Mouse (Mus musculus) CH12.LX (cell line): ENCODE measurements around the gene Cd7. TPM values are rescaled to one million over a fixed set of nuclear protein-coding genes. Genes with fewer than 3 reads are reported as not detected.
A peak's percentile ranks its signal among the peaks of the same experiment; 100 is the strongest.

Experiments used
- DNase-seq: peaks from one replicate; pipeline ENCODE4 v3.0.0-alpha.2; 2013; ENCODE audit errors: extremely low read depth
- H3K27ac ChIP-seq: 2 replicates; pipeline ENCODE4 v1.5.1; 2012; ENCODE audit warnings: low read depth, mild to moderate bottlenecking, control low read depth, moderate library complexity; ENCODE audit not compliant: insufficient read depth
- H3K27me3 ChIP-seq: replicated peaks from 2 replicates; pipeline ENCODE3; 2012; ENCODE audit warnings: inconsistent platforms
- H3K36me3 ChIP-seq, 2 experiments: replicated peaks in 1 of 2; 2 replicates each; pipeline versions ENCODE3 to v1.6.1; 2012; ENCODE audit warnings: inconsistent platforms in 1 of 2, low read length in 1 of 2, mild to moderate bottlenecking in 1 of 2, mixed read lengths in 1 of 2, moderate library complexity in 1 of 2; ENCODE audit not compliant: control insufficient read depth in 1 of 2, insufficient read depth in 1 of 2
- H3K4me1 ChIP-seq, 2 experiments: 2 replicates each; pipeline ENCODE4 v1.6.1; 2012; ENCODE audit warnings: inconsistent platforms in 1 of 2, moderate library complexity in 1 of 2; ENCODE audit not compliant: insufficient read depth in 2 of 2, control insufficient read depth in 1 of 2
- H3K4me2 ChIP-seq: 2 replicates; pipeline ENCODE4 v1.6.1; 2012; ENCODE audit warnings: low read depth, mild to moderate bottlenecking, control low read depth; ENCODE audit not compliant: poor library complexity, insufficient read depth, severe bottlenecking
- H3K4me3 ChIP-seq, 3 experiments: fragments of 150-350 bp in 1 of 3; sonication (generic) in 1 of 3; replicated peaks in 1 of 3; 2 replicates each; pipeline versions ENCODE3 to v1.5.1; 2011 to 2012; ENCODE audit warnings: low read depth in 2 of 3, low read length in 2 of 3, mild to moderate bottlenecking in 2 of 3, moderate library complexity in 2 of 3, control low read depth in 1 of 3, improper control_type of control experiment in 1 of 3, inconsistent platforms in 1 of 3, mixed read lengths in 1 of 3; ENCODE audit not compliant: poor library complexity in 1 of 3
- H3K79me2 ChIP-seq: replicated peaks from 2 replicates; pipeline ENCODE4 v1.6.1; 2012; ENCODE audit warnings: mild to moderate bottlenecking, moderate library complexity; ENCODE audit not compliant: control insufficient read depth, poor library complexity, insufficient read depth, severe bottlenecking; ENCODE audit errors: extremely low read depth
- H3K9ac ChIP-seq: 2 replicates; pipeline ENCODE4 v1.6.1; 2012; ENCODE audit warnings: low read depth, mild to moderate bottlenecking, control low read depth, moderate library complexity; ENCODE audit not compliant: insufficient read depth
- H3K9me3 ChIP-seq: replicated peaks from 2 replicates; pipeline ENCODE3; 2012; ENCODE audit warnings: low read length, inconsistent platforms, mixed read lengths
- BHLHE40 ChIP-seq: IDR thresholded peaks from 2 replicates; pipeline ENCODE4 v1.6.1; 2011; ENCODE audit warnings: mild to moderate bottlenecking, low read depth, low read length, improper control_type of control experiment
- CHD1 ChIP-seq: IDR thresholded peaks from 2 replicates; pipeline ENCODE4 v1.6.1; 2012; ENCODE audit warnings: low read depth, low read length, improper control_type of control experiment, inconsistent platforms
- CHD2 ChIP-seq: IDR thresholded peaks from 2 replicates; pipeline ENCODE4 v1.6.1; 2011; ENCODE audit warnings: low read length, improper control_type of control experiment
- CTCF ChIP-seq, 2 experiments: IDR thresholded peaks in 1 of 2; conservative IDR thresholded peaks in 1 of 2; 2 replicates each; pipeline ENCODE4 v1.5.1; 2011 to 2012; ENCODE audit warnings: low read depth in 2 of 2, low read length in 2 of 2, improper control_type of control experiment in 1 of 2, inconsistent platforms in 1 of 2, mild to moderate bottlenecking in 1 of 2, moderate library complexity in 1 of 2
- E2F4 ChIP-seq: IDR thresholded peaks from 2 replicates; pipeline ENCODE4 v1.6.1; 2011; ENCODE audit warnings: low read depth, low read length, improper control_type of control experiment; ENCODE audit not compliant: insufficient replicate concordance
- ELF1 ChIP-seq: IDR thresholded peaks from 2 replicates; pipeline ENCODE4 v1.6.1; 2014; ENCODE audit warnings: low read depth, mild to moderate bottlenecking, inconsistent platforms, low read length, improper control_type of control experiment
- EP300 ChIP-seq: IDR thresholded peaks from 2 replicates; pipeline ENCODE4 v1.6.1; 2011; ENCODE audit warnings: low read length, improper control_type of control experiment
- ETS1 ChIP-seq: conservative IDR thresholded peaks from 2 replicates; pipeline ENCODE4 v1.6.1; 2012; ENCODE audit warnings: low read depth, mild to moderate bottlenecking, inconsistent platforms, low read length, improper control_type of control experiment, moderate library complexity
- GABPA ChIP-seq: IDR thresholded peaks from 2 replicates; pipeline ENCODE4 v1.6.1; 2012; ENCODE audit warnings: low read depth, low read length, improper control_type of control experiment, inconsistent platforms; ENCODE audit not compliant: insufficient replicate concordance
- HCFC1 ChIP-seq: IDR thresholded peaks from 2 replicates; pipeline ENCODE4 v1.6.1; 2012; ENCODE audit warnings: low read depth, mild to moderate bottlenecking, inconsistent platforms, low read length, improper control_type of control experiment
- IRF4 ChIP-seq: IDR thresholded peaks from 2 replicates; pipeline ENCODE4 v1.6.1; 2014; ENCODE audit warnings: low read depth, mild to moderate bottlenecking, inconsistent platforms, low read length, improper control_type of control experiment
- JUN ChIP-seq: IDR thresholded peaks from 2 replicates; pipeline ENCODE4 v1.6.1; 2011; ENCODE audit warnings: low read depth, mild to moderate bottlenecking, low read length, improper control_type of control experiment, moderate library complexity; ENCODE audit not compliant: insufficient read depth
- JUND ChIP-seq: conservative IDR thresholded peaks from 2 replicates; pipeline ENCODE4 v1.6.1; 2011; ENCODE audit warnings: low read depth, low read length, improper control_type of control experiment
- KAT2A ChIP-seq: IDR thresholded peaks from 2 replicates; pipeline ENCODE4 v1.6.1; 2012; ENCODE audit warnings: low read length, improper control_type of control experiment, inconsistent platforms; ENCODE audit not compliant: insufficient replicate concordance
- MAFK ChIP-seq: IDR thresholded peaks from 2 replicates; pipeline ENCODE4 v1.6.1; 2011; ENCODE audit warnings: low read length, improper control_type of control experiment; ENCODE audit not compliant: insufficient replicate concordance
- MAX ChIP-seq: IDR thresholded peaks from 2 replicates; pipeline ENCODE4 v1.6.1; 2011; ENCODE audit warnings: low read length, improper control_type of control experiment
- MAZ ChIP-seq: IDR thresholded peaks from 2 replicates; pipeline ENCODE4 v1.6.1; 2012; ENCODE audit warnings: low read depth, mild to moderate bottlenecking, inconsistent platforms, low read length, improper control_type of control experiment, moderate library complexity
- MEF2A ChIP-seq: IDR thresholded peaks from 2 replicates; pipeline ENCODE4 v1.6.1; 2014; ENCODE audit warnings: low read depth, mild to moderate bottlenecking, inconsistent platforms, low read length, improper control_type of control experiment, borderline replicate concordance
- MXI1 ChIP-seq: IDR thresholded peaks from 2 replicates; pipeline ENCODE4 v1.6.1; 2011; ENCODE audit warnings: mild to moderate bottlenecking, low read depth, low read length, improper control_type of control experiment
- MYC ChIP-seq: IDR thresholded peaks from 2 replicates; pipeline ENCODE4 v1.6.1; 2011; ENCODE audit warnings: low read depth, mild to moderate bottlenecking, improper control_type of control experiment, low read length
- NELFE ChIP-seq: IDR thresholded peaks from 2 replicates; pipeline ENCODE4 v1.6.1; 2011; ENCODE audit warnings: low read depth, low read length, improper control_type of control experiment
- NRF1 ChIP-seq: IDR thresholded peaks from 2 replicates; pipeline ENCODE4 v1.6.1; 2014; ENCODE audit warnings: low read depth, mild to moderate bottlenecking, inconsistent platforms, low read length, improper control_type of control experiment, moderate library complexity
- PAX5 ChIP-seq: IDR thresholded peaks from 2 replicates; pipeline ENCODE4 v1.6.1; 2012; ENCODE audit warnings: low read length, inconsistent platforms, mixed read lengths
- POLR2A ChIP-seq: IDR thresholded peaks from 2 replicates; pipeline ENCODE4 v1.6.1; 2011; ENCODE audit warnings: low read depth, mild to moderate bottlenecking, improper control_type of control experiment, low read length
- POLR2AphosphoS2 ChIP-seq: IDR thresholded peaks from 2 replicates; pipeline ENCODE4 v1.6.1; 2011; ENCODE audit warnings: low read depth, low read length, improper control_type of control experiment
- RAD21 ChIP-seq: IDR thresholded peaks from 2 replicates; pipeline ENCODE4 v1.6.1; 2011; ENCODE audit warnings: low read depth, mild to moderate bottlenecking, low read length, improper control_type of control experiment, moderate library complexity
- RCOR1 ChIP-seq: conservative IDR thresholded peaks from 2 replicates; pipeline ENCODE4 v1.6.1; 2012; ENCODE audit warnings: low read depth, mild to moderate bottlenecking, inconsistent platforms, low read length, improper control_type of control experiment
- SIN3A ChIP-seq: IDR thresholded peaks from 2 replicates; pipeline ENCODE4 v1.6.1; 2012; ENCODE audit warnings: low read length, improper control_type of control experiment, inconsistent platforms
- SMC3 ChIP-seq: IDR thresholded peaks from 2 replicates; pipeline ENCODE4 v1.6.1; 2011; ENCODE audit warnings: low read depth, low read length, improper control_type of control experiment
- TBP ChIP-seq: conservative IDR thresholded peaks from 2 replicates; pipeline ENCODE4 v1.6.1; 2011; ENCODE audit warnings: low read depth, low read length, improper control_type of control experiment
- TCF12 ChIP-seq: IDR thresholded peaks from 2 replicates; pipeline ENCODE4 v1.6.1; 2014; ENCODE audit warnings: low read depth, mild to moderate bottlenecking, inconsistent platforms, low read length, improper control_type of control experiment
- UBTF ChIP-seq: IDR thresholded peaks from 2 replicates; pipeline ENCODE4 v1.6.1; 2012; ENCODE audit warnings: low read depth, mild to moderate bottlenecking, inconsistent platforms, low read length, improper control_type of control experiment, moderate library complexity
- USF1 ChIP-seq: IDR thresholded peaks from 2 replicates; pipeline ENCODE4 v1.6.1; 2014; ENCODE audit warnings: low read depth, mild to moderate bottlenecking, inconsistent platforms, low read length, improper control_type of control experiment
- USF2 ChIP-seq: conservative IDR thresholded peaks from 2 replicates; pipeline ENCODE4 v1.6.1; 2011; ENCODE audit warnings: low read depth, low read length, improper control_type of control experiment
- ZC3H11A ChIP-seq: IDR thresholded peaks from 2 replicates; pipeline ENCODE4 v1.6.1; 2012; ENCODE audit warnings: low read depth, mild to moderate bottlenecking, inconsistent platforms, low read length, improper control_type of control experiment
- ZKSCAN1 ChIP-seq: IDR thresholded peaks from 2 replicates; pipeline ENCODE4 v1.6.1; 2012; ENCODE audit warnings: low read depth, inconsistent platforms, low read length, improper control_type of control experiment, borderline replicate concordance
- ZMIZ1 ChIP-seq: IDR thresholded peaks from 2 replicates; pipeline ENCODE4 v1.6.1; 2012; ENCODE audit warnings: low read depth, mild to moderate bottlenecking, inconsistent platforms, low read length, improper control_type of control experiment
- ZNF384 ChIP-seq: IDR thresholded peaks from 2 replicates; pipeline ENCODE4 v1.6.1; 2012; ENCODE audit warnings: low read depth, low read length, improper control_type of control experiment, inconsistent platforms
- dilution Hi-C: fragments of 300-500 bp; cut with MboI; formaldehyde crosslinking; loops from 2 replicates; pipeline ENCODE4 v1.14.3; 2020; ENCODE audit warnings: low sequenced_read_pairs; ENCODE audit not compliant: extremely low pct_unique_long_range_greater_than_20kb, extremely low pct_ligation_motif_present
- in situ Hi-C: fragments of 300-500 bp; cut with MboI; formaldehyde crosslinking; loops from 3 replicates; pipeline ENCODE4 v1.14.3; 2019; ENCODE audit warnings: low sequenced_read_pairs, low pct_ligation_motif_present, low pct_unique_long_range_greater_than_20kb, mixed read lengths
- polyA plus RNA-seq: library from polyadenylated mRNA; unstranded; fragments of >175 nt; gene quantifications from 2 replicates; pipeline ENCODE4 v1.2.1, GENCODE M21; 2012; ENCODE audit warnings: low read depth; ENCODE audit not compliant: insufficient read length
- total RNA-seq, 2 experiments: library from RNA; depleted of rRNA; stranded (reverse); fragments of 300-350 nt in 1 of 2; fragments of >200 nt in 1 of 2; gene quantifications; 2 replicates each; pipeline ENCODE4 v1.2.3; 2012 to 2014

The Cd7 gene
- total and polyA plus RNA-seq, 3 experiments = 0.82 to 2.7 (median 1.0) TPM

GRCm38 (mm10) chr11:121053536-121053935 is 14.3 kb upstream of the Cd7 start:
- no peak overlapping the region for H3K4me2 ChIP-seq
- H3K9me3 ChIP-seq = no peaks in the 10 kb centered on the region
- no peaks in the 10 kb centered on the region for H3K79me2 ChIP-seq
- H3K9ac ChIP-seq = no peak overlapping the region
- dilution Hi-C loops = no loop called here
- peak; percentile 43 for TF ChIP-seq MAX
- no peak for TF ChIP-seq MAFK
- no peak for TF ChIP-seq POLR2AphosphoS2
- no peak for TF ChIP-seq KAT2A
- no peak for TF ChIP-seq PAX5
- 0 out of 2 replicates have a peak, but pooled peaks have one; percentile 48 for TF ChIP-seq MYC
- no peak for TF ChIP-seq HCFC1
- no peak for TF ChIP-seq USF1
- TF ChIP-seq USF2 = no peak
- TF ChIP-seq JUN = no peak
- TF ChIP-seq MAZ = peak; percentile 62; the same call in 1 of the 2 replicates
- TF ChIP-seq RAD21 = no peak; the same call in none of the 2 replicates
- peak; percentile 89 for TF ChIP-seq SMC3
- no peak for TF ChIP-seq GABPA
- no peak for TF ChIP-seq ZKSCAN1
- 0 out of 2 replicates have a peak, but pooled peaks have one; percentile 19 for TF ChIP-seq ELF1
- TF ChIP-seq EP300 = no peak
- TF ChIP-seq ETS1 = no peak
- 0 out of 2 replicates have a peak, but pooled peaks have one; percentile 11 for TF ChIP-seq BHLHE40
- TF ChIP-seq E2F4 = no peak
- no peak for TF ChIP-seq UBTF
- peak; percentile 63; the same call in 1 of the 2 replicates for TF ChIP-seq NELFE
- TF ChIP-seq ZNF384 = no peak
- TF ChIP-seq CHD2 = 0 out of 2 replicates have a peak, but pooled peaks have one; percentile 19
- no peak for TF ChIP-seq ZMIZ1
- peak; percentile 50; the same call in 1 of the 2 replicates for TF ChIP-seq MEF2A
- peak; percentile 28; the same call in 1 of the 2 replicates for TF ChIP-seq NRF1
- TF ChIP-seq JUND = no peak; the same call in 1 of the 2 replicates
- peak; percentile 35; the same call in 1 of the 2 replicates for TF ChIP-seq IRF4
- TF ChIP-seq MXI1 = no peak; the same call in 1 of the 2 replicates
- no peak for TF ChIP-seq RCOR1
- TF ChIP-seq CHD1 = no peak
- no peak for TF ChIP-seq POLR2A
- no peak for TF ChIP-seq TBP
- TF ChIP-seq ZC3H11A = peak; percentile 54
- peak; percentile 88 to 98 for TF ChIP-seq CTCF (conservative IDR thresholded peaks at IDR 0.05 in 1 of 2, IDR thresholded peaks at IDR 0.05 in 1 of 2; ENCODE audit: low read depth in 2 of 2, low read length in 2 of 2)
- TF ChIP-seq TCF12 = peak; percentile 50; the same call in 1 of the 2 replicates
- TF ChIP-seq SIN3A = peak; percentile 76
- TF ChIP-seq, all 38 proteins: peak for 15
- Histone ChIP-seq H3K4me1 (peaks cover 0 to 9% of the 10 kb centered on the region in 2 experiments; a peak in 1 of 4 replicates), H3K36me3 (no peaks in the 10 kb centered on the region), H3K27ac (no peak overlapping the region), H3K4me3 (no peak overlapping the region), H3K27me3 (peaks cover 16% of the 10 kb centered on the region)
- DNase-seq = peak; percentile 84
- in situ Hi-C loops = loop anchor here (5.0 kb wide), 1 partner anchor 36 kb away; no protein-coding TSS in a partner anchor
